Mouse (Mus musculus): ENCODE measurements around the gene Astl. TPM values are rescaled to one million over a fixed set of nuclear protein-coding genes. Genes with fewer than 3 reads are reported as not detected.

Astl gene
- total RNA-seq, 4 experiments from 2014 or later: not detected

DNA sequence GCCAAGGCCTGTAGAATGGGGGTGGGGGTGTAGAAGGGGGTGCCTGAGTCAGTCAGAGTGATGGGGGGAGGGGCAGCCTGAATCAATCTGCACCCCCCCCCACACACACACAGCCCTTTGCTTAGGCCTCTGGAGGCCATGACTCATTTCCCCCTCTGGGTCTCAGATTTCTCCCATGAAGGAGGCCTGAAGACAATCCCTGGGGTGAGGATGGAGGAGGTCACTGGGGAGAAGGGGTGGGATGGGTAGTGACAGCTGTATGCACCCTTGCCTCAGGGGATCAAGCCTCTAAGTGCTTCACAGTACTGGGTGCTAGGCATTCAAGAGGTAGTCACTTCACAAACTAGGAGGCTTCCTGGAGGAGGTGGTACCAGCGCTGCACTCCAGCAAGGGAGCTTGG lies 14.8 kb upstream of the Astl start:
- no peak for DNase-seq (ENCODE audit: low spot score in 2 of 2)

DNA sequence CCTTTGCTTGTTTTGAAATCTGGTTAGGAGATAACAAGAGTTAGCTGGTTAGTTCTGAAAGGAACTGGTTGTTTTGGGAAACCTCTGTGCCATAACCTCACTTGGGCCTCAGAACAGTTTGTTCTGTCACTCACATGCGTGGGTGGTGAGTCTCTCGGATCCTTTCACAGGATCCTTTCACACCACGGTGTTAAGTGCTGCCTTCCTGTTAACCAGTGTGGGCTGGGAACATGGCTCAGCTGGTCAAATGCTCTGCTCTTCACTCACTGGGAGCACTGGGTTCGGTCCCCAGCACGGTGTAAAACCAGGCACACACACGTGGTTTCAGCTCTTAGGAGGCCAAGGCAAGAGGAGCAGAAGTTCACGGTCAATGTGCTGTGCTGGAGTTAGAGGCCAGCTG lies 14.0 kb upstream of the Astl start:
- DNase-seq (ENCODE audit: low spot score in 2 of 2): no peak

DNA sequence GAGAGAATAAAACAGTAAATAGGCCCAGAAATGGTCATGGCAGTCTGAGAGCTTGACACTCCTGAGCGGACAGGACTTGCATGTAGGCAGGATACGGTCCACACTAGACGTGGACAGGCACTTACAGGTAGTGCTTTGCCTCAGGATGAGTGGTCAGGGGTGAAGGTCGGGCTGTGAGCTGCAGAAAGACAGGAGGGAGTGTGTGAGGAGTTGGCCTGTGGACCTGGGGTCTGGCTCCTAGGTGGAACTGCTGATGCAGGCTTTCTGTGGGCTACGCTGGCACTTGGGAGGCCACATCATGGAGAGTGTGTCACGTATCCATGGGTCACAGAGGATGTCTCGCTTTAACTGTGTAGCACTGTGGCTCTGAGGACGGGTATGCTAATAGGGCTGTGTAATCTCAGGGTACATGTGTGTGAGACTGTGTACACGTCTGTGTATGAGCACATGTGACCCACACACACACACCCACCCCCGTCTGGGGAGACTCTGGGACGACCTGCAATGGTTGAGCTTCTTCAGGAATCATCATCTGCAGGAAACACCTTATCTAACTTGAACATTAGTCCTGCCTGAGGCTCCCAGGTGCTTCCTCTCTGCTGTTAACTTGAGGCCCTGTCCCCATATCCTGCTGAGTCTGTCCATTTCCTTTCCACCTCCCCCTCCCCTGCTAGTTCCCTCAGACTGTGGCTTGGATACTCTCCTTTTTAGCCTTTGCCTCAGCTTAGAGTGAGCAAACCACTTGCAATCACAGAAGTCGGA lies 10.2 kb upstream of the Astl start:
- no peak for DNase-seq (ENCODE audit: low spot score in 2 of 2)

DNA sequence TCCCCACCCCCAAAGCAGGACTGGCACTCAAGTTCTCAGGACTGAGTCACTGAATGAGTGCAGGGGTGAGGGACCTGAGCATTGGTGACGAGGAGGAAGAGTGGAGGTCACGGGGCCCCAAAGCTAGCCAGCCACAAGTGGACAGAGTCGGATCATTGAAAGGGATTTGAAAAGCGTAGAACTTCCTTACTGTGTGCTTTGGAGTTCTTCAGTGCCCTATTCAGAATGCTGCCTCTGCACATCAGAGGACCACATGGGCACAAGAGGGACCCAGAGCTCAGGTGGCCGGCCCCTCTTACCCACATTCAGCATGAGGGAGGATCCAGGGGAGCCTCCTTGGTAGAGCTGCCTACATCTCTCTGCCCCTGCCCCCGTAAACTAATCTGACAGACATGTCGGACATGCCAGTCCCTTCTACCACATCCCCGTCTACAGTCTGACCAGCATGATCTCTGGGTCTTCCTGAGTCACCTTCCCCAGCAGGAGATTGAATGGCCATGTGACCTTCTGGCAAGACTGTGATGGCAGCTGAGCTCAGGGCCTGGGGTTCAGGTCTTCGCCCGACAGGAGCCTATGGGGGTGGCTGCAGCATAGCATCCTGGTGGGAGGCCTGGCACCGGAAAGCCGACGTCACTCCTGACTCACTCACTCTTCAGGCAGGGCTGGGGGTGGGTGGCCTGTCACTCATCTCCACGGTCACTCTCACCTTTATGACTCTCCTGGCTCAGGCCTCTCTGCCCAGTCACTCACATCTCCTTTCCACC lies 5.5 kb upstream of the Astl start:
- no peak for DNase-seq (ENCODE audit: low spot score in 2 of 2)

DNA sequence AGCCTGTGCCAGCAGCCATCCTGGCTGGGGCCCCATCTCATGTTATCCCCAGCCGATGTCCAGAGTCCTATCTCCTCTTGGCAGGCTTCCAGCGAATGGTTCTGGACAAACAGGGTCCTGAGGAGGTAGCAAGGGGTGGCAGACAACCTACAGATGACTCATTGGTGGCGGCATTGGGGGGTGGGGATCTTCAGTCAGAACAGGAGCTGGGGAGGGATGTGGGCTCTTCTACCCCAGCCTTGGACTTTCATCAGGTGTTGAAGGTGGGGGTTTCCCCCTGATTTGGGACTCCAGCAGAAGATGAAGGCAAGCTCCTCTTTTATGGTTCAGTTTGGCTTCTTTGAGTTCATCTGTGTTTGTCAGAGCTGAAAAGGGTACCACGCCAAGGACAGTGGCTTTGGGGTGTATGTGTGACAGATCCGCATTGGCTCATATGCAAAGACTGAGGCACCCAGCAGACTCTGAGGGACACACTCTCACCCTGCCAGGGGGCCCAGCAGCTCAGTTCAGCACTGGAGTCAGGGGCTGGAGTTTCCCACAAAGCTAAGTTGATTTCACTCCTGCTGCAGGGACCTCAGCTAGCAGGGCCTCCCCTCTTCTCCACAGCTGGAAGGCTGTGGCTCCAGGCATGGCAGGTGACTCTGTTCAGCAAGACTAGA lies 4.4 kb upstream of the Astl start:
- DNase-seq (ENCODE audit: low spot score in 2 of 2): no peak

DNA sequence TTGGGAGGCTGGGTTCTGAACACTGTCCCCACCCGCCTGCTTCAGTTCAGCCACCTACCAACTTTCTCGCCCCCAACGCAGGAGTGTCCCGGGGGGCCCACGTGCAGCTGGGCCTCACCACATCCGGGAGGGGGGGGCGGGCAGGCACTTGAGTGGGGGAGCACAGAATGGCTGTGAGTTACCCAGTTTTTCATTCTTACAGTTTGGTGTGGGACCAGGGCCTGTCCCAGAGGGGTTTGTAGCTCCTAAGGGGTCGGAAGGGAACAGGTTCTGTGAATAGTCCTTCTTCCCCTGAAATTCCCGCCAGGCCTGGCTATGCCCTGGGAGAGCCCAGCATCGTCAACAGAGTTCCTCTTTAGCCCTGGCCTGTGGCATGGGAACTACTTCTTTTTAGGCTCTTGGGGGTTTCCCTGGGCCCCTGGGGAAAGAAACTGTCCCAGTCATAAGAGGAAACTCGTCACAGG lies 3.3 kb upstream of the Astl start:
- DNase-seq (ENCODE audit: low spot score in 2 of 2): no peak

DNA sequence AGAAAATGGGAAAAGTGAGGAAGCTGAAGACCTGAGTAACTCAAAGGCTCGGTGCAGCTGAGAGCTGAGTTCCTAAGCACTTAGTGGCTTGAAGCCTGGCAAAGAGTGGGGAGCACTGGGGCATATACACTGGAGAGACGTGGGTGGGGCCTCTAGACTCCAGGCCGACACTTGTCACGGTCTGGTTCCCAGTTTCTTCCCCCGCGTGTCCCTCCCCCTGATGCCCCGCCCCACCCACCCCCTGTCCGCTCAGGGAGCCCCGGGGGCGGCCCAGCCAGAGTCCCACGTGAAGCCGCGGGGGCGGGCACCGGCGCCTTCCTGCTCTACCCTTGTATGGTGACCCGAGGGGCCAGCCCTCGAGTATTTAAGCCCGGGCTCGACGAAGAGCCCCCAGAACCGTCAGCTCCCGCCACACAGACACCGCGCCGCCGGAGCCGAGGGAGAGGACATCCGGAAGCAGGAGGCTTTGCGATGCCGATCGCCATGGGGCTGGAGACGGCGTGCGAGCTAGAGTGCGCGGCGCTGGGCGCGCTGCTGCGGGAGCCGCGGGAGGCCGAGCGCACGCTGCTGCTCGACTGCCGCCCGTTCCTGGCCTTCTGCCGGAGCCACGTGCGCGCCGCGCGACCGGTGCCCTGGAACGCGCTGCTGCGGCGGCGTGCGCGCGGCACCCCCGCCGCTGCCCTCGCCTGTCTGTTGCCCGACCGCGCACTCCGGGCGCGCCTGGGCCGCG lies 2.5 kb upstream of the Astl start, which contains the start of gene Dusp2:
TSS of gene Dusp2 (plus strand) at position 393 of the 730 bp plus-strand sequence.
- peak; percentile 38 to 52 for DNase-seq (ENCODE audit: low spot score in 2 of 2)

DNA sequence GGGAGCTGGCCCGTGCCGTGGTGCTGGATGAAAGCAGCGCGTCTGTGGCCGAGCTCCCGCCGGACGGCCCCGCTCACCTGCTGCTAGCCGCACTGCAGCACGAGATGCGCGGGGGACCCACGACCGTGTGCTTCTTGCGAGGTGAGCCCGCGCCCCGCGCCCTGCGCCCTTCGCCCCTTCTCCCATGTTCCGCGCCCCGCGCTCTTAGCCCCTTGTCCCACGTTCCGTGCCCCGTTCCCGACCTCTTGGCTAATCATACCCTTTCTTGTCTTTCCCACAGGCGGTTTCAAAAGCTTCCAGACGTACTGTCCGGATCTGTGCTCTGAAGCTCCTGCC lies 2.0 kb upstream of the Astl start:
- DNase-seq (ENCODE audit: low spot score in 2 of 2): no peak

DNA sequence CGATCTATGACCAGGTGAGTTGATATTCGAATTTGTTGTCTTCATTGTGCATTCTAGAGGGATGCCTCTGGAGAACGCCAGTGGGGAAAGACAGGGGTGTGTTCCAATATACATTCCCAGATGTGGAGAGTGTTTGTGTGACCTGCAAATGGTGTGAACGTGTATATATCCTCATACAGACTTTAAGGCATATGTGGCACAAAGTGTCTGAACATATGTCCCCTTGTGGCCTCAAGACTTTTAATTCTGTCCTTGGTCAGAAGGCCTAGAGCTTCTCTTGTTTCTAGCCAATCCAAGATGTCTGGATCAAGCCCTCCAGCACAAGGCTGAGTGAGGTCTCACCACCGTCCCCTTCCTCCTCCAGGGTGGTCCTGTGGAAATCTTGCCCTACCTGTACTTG lies 1.6 kb upstream of the Astl start:
- no peak for DNase-seq (ENCODE audit: low spot score in 2 of 2)

DNA sequence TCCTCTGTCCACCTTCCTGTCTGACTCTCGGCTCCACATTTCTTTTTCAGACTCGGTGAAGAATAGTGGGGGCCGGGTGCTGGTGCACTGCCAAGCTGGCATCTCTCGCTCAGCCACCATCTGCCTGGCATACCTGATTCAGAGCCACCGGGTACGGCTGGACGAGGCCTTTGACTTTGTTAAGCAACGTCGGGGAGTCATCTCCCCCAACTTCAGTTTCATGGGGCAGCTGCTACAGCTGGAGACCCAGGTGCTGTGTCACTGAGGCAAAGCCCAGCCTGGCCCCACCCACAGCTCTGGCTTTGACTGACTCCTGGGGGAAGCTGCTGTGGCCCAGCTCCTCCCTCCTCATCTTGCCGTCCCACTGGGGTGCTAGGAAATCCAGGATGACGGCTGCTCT lies 908 bp upstream of the Astl start:
- no peak for DNase-seq (ENCODE audit: low spot score in 2 of 2)

DNA sequence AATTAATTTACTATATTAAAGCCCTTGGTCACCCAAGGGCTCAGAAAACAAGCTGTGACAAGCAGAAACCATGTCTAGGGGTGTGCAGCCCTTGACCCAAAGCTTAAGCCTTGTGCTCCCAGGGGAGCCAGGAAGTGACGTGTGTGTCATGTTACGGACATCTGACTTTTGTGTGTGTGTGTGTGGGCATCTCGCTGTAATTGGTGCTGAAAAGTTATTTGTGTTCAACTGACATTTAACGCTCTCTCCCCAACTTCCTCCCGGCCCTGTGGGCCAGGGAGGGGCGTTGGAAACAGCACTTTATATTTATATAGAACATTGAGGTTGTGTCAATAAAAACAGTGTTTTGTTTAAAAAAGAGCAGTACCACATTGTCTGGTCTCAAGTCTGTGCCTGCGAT lies 427 bp upstream of the Astl start:
- DNase-seq (ENCODE audit: low spot score in 2 of 2): no peak

DNA sequence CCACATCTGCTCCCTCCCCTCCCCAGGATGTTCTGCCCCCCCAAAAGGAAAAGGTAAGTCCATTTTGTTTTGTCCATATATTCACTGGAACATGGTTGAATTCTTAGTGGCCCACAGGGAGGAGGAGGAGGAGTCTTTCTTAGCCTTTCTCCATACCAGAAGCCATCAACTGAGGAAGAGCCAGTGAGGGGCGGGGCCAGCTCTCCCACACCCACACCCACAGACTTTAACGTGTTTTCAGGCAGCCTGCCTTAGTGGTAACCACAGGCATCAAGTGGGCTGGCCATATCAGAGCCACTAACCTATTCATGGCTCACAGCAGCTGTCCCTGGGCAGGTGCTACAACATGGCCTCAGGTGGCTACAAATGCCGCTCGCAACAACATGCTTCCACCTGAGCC lies 394 bp downstream of the Astl start:
- DNase-seq (ENCODE audit: low spot score in 2 of 2): no peak

DNA sequence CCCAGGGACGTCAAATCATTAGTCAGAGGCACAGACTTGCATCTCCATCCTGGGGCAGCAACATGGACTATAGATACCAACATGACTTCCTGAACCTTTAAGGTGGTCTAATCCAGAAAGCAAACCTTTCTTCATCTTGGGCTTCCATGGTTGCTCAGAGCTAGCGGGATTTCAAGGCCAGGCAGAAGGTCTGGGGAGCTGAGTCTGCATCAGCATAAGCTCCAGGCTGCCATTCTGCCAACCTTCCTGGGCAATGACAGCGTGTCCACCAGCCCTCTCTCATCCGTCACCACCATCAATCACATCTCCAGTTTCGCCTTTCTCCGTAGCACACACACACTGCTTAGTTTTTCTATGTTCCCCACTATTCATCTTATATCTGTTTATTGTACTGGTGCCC lies 823 bp downstream of the Astl start:
- DNase-seq (ENCODE audit: low spot score in 2 of 2): no peak

DNA sequence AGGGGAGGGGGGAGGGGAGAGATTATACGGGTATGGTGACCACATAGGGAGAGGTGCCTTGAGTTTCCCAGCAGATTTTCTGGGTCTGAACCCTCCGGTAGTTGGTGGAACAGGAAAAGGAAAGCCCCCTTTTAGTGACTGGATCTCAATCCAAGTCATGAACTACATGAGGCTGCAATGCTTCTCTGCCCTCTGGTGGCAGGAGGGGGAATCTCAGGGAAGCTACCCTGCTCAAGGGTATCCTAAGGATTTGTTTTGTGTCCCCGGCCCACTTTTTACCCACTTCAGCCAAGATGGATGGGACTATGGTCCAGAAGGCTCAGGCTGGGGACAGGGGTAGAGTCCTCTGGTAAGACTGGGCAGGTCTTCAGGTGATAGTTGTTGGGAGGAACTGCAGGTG lies 2.7 kb downstream of the Astl start:
- peak in 1 of 2 experiments; percentile 34 for DNase-seq (ENCODE audit: low spot score in 2 of 2)

DNA sequence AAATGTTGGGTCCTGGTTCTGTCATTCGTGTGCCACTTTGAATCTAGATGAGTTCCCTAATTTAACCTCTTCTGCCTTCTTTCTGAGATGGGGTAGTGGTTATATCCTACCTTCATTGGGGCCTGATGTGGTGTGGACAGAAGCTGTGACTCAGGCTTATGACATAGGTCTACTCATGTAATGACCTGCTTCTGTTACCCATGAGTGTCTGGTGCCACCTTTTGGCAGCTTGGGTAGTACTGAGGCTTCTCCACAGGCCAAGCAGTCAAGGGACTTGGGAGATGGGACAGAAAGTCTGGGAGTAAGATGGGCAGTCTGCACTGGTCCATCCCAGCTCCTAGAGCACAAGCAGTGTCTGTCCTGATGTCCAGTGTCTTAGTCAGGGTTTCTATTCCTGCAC lies 7.9 kb downstream of the Astl start:
- no peak for DNase-seq (ENCODE audit: low spot score in 2 of 2)

DNA sequence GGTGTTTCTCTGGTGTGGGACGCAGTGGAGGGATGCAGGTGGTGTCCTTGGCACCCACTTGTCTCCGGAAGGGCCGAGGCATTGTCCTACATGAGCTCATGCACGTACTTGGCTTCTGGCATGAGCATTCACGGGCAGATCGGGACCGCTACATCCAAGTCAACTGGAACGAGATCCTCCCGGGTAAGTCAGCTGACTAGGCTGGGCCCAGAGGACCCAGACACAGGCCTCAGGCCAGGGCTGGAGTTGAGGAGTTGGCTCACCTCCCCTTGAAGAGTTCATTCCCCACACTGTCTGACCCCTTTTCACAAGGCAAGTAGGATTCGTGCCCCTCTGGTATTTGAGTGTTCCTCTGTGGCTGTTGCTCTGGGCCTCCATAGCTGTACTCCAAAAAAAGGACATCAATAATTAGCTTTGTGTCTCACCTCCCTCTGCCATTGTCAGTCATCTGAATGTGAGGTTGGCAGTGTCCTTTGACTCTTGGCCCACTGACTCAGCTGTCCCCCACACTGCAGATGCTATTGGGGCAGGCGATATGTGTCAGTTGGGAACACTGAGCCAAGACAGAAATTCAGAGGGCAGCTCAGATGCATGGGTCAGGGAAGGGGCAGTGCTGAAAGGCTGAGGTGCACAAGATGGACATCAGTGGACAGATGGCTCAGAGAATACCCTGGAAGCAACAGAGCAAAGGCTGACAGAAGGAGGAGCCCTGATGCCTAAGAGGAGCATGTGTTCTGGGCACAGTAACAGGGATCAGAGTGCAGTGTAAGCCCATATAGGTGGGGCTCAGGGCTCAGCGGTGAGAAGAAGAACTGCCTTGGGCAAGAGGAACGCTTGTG lies 8.9 kb downstream of the Astl start:
- DNase-seq (ENCODE audit: low spot score in 2 of 2): no peak

DNA sequence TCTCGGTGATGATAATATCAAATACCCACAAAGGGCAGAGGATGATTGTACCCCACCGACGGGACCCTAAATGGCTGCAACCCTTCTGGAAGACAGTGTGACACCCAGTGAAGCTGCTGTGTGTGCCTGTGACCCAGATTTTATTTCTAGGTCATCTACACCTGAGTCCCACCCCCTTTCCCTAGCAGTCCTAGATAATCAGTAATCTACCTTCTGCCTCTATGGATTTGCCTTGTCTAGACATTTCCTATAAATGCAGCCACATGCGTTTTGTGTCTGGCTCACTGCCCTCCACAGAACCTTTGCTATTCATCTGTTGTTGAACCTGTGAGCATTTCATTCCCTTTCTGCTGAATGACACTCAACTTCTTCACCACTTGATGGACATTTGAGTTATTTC lies 15.4 kb downstream of the Astl start:
- DNase-seq (ENCODE audit: low spot score in 2 of 2): no peak

DNA sequence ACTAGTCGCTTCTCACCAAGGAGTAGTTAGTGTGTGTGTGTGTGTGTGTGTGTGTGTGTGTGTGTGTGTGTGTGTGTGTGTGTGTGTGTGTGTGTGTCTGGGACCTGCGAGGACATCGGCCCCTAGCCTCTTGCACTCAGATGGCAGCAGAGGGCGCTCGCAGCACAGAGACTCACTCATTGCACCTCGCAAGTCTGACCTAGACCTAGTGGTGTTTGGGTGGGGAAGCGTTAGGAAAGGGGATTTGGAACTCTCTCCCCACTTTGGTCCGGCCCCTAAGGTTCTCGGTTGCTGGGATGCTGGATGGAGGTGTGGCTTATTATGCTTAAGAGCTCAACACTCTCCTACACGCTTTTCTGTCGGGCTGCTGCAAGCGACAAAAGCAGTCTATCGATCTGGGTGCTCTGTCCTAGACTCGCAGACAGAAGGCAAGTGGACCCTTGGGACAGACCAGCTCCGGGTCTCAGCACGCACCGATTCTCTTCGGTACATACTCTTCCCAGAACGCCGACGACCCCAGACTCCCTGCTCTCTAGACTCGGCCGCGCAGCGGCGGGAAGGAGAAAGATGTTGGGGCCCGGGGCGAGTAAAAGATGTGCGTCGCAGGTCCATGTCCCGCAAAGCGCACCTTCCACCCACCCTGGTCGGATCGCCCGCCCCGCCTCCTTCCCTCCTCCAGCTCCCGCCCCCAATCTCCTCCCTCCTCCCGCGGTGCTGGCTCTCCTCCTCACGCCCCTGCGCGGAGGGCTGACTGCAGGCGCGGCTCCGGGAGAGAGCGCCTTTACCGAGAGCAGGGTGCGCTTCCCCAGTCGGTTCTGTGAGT lies 24.2 kb downstream of the Astl start, which contains the start of gene Adra2b:
TSS of gene Adra2b (plus strand) at position 750 of the 823 bp plus-strand sequence.
- DNase-seq (ENCODE audit: low spot score in 2 of 2): peak; percentile 57 to 69

DNA sequence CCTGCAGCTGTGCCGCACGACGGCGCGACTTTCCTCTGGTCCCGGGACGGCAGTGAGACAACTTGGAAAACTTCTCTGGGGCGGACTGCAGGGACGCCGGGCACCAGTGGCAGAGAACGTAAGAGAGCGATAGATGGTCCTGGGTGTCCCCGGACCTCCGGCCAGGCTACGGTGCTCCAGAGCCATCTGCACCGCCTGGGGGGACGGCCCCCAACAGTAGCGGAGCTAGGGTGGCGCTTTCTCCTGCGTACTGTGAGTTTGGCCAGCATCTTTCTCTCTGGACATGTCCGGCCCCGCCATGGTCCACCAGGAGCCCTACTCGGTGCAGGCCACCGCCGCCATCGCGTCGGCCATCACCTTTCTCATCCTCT lies 24.8 kb downstream of the Astl start:
- no peak for DNase-seq (ENCODE audit: low spot score in 2 of 2)

DNA sequence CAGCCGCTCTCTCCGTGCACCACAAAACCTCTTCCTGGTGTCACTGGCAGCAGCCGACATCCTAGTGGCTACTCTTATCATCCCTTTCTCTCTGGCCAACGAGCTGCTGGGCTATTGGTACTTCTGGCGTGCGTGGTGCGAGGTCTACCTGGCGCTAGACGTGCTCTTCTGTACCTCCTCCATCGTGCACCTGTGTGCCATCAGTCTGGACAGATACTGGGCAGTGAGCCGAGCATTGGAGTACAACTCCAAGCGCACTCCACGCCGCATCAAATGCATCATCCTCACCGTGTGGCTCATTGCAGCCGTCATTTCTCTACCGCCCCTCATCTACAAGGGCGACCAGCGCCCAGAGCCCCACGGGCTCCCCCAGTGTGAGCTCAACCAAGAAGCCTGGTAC lies 25.3 kb downstream of the Astl start:
- DNase-seq (ENCODE audit: low spot score in 2 of 2): no peak

Data from left cerebral cortex, adult 8-10 months (tissue).